Mouse (Mus musculus): Measurements from ENCODE around the gene Itpk1.

The Itpk1 gene

GRCm38 (mm10) chr12:102704457-102705198 lies at the start of gene Itpk1:
Gene Itpk1 (minus strand): TSS chr12:102704930.
- DNase-seq: peak; percentile 71

DNA sequence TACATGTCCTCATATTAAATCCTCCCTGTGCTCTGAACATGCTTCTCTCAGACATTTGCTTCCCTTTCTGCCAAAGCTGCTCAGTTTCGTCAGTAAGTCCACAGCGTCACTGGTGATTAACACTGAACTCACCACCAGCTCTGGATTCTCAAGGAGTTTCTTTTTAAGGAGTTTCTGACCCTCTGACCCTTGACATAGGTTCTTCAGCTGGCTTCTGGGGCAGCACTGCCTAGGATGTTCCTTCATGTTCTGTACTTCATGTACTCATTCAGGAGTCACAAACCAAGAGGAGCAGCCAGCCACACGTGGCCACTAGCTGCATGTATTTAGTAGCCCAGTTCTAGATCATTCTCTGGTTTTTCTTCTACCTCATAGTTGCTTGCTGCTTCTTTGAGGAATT lies 43.5 kb upstream of the Itpk1 start:
- no peak for DNase-seq

- peak; percentile 34 for DNase-seq
These were observed 40.1 kb upstream of the Itpk1 start for GRCm38 (mm10) chr12:102744839-102745238.

DNA sequence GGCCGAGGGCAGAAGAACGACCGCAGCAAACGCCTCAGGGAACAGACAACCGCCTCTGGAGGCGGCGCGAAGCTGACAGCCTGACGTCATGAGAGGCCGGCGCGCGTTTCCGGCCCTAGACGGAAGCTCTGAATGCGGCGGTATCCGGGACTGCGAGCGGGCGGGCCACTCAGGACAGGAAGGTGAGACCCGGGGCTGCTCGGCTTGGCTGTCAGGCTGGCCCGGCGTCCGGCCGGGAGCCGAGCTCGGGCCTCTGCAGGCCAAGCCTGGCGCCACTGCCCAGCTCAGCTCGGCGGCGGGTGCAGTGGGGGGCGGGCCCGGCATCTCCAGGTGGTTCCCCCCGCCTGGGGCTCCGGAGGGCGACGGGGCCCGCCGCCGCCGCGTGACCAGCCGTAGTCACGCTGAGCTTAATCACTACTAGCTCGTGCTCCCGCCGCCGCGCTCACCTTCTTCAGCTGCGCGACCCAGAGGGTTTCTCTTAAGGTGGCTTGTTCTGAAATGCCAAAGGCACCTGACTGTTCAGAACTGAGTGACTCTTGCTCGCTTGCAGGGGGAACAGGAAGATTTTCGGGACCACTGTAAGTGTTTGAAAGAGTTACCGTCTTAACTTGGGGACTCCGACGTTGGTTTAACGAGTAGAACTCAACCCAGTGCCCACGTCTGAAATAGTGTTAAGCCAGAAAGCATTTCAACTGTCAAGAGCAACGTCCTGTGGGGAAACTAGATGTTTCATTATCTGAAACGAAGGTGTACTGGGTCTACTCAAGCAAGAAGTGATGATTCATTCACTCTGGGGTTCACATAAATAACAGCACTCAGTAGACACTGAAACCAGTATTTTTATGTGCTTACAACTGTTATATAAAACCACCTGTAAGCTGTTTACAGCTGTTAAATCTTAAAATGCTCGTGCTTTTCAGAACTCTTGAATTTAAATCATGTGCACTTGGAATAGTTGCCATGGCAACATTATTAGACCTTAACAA lies 39.2 kb upstream of the Itpk1 start, which contains the start of the genes Moap1 and Tmem251:
Moap1 (minus strand) TSS at position 73 of the 986 bp plus-strand sequence.
Tmem251 (plus strand) TSS at position 174 of the 986 bp plus-strand sequence.
- DNase-seq: peak; percentile 88

- no peak for DNase-seq
These were observed 38.4 kb upstream of the Itpk1 start for GRCm38 (mm10) chr12:102743036-102743588.

DNA sequence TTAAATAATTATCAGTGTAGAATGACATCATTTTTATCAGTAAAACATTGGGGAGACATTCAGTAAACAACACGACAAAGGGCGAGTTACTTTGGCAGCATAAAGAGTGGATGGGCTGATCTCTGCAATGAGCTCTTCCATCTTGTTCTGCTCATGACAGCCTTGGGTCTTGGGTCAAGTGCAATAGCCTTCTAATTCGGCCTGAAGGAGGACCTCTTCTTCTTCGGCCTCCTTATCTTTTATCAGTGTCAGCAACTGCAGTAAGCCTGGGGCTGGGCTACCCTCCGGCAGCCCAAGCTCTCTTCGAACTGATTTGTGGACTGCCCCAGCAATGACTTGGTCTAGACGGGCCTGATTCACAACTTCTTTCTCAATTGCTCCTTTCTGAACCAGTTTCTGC lies 37.3 kb upstream of the Itpk1 start:
- DNase-seq: no peak

DNA sequence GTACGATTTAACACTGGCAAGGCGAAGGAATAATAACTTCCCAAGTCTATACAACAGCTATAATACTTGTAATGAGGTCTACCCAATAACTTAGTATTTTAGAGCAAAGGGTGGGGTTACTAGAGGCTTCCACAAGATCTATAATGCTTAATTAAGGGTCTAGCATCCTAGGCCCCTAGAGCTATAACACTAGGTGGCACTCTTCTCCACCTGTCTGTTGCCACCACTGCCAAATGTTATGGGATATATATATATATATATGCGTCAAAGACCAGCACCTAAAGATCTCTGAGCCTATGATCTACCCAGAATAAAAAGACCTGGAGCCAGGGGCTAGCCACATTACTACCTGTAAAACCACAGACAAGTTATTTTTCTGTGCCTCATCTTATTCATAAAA lies 35.6 kb upstream of the Itpk1 start:
- DNase-seq: peak; percentile 60

- no peak for DNase-seq
These were observed 34.4 kb upstream of the Itpk1 start for GRCm38 (mm10) chr12:102739096-102739495.

DNA sequence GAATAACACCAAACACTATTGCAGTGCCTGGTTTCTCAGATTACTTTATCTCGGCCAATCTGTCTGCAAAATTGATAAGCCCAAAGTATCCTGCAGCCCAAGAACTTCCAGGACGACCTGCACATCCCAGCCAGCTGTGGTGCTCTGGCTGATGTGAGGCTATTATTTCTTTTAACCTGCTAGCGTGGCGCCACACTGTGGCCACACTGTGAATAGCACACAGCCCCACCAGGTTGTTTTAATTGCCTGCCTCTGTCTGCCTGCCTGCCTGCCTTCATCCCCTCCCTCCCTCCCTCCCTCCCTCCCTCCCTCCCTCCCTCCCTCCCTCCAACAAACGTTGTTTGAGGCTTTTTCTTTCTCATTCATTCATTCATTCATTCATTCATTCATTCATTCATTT lies 28.7 kb upstream of the Itpk1 start:
- no peak for DNase-seq

DNA sequence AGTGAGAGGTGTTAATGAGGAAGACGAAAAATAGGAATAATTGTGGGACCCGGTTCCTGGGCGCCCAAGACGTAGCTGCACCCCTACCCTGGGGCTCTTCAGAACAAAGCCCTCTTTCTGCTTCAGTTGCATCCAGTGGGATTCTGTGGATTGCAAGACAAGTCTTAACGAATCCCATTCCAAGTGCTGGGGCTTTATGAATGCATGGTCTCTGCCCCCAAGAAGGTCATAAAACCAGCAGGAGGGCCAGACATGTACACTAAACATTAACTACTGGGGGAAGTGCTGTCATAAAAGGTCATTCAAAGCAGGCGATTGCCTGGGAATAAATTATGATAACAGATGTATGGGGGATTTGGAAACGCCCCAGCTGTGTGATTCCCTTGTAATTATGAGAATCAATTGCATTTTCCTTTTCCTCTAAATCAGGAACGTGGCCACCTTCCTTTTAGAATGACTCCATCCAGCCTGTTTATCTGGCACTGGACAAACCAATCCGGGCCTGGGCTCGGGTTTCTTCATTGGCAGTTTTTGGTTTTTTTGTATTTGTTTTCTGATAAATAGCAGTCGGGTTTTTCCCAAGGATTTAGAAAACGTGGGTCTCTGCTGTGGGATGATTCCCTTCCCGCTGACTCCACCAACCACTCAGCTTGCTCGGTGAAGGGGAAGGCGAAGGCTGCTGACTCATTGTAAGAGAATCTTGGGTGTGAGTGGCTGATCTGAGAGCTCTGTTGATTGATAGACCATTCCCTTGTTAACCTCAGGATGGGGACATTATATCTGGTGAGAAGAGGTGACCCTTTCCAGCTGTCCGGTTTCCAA lies 26.3 kb upstream of the Itpk1 start:
- DNase-seq: no peak

DNA sequence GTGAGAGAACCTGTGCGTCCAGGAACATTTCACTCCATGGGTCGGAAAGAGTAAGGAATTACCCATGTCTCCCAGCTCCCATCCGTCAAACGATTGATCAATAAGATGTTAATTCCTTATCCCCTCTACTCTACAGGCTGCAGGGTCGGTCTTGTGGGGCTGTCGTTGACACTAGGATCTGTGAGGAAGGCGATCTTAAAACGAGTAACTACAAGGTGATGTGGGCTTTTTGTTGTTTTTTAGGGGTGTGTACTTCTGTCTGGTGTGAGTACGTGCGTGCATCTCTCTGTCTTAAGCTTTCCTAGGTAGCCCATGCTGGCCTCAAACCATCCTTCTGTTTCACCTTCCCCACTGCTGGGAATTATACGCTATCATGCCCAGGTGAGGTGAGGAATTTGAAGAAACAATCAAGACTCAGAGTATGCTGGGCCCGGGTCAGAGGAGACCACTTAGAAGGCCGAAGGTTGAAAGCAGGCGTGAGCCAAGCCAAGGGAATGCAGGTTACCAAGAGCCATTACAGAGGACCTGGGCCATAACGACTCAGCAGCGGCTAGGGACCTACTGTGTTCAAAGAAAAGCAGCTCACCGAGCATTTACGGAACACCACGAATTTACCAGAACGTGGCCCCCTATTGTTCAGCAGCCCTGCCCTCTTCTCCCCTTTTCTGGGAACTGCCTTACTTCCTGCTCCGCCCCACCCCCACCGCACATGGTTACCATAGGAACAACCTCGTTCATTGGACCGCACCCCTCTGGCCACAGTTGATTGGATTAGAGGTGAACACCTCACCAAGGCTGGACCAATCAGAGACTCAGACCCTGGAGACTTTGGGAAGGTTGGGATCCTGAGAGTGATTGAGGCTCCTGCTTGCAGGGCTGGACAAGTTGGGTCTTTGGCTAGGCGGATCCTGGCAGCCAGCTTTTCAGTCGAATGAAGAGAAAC lies 25.4 kb upstream of the Itpk1 start:
- peak; percentile 83 for DNase-seq

DNA sequence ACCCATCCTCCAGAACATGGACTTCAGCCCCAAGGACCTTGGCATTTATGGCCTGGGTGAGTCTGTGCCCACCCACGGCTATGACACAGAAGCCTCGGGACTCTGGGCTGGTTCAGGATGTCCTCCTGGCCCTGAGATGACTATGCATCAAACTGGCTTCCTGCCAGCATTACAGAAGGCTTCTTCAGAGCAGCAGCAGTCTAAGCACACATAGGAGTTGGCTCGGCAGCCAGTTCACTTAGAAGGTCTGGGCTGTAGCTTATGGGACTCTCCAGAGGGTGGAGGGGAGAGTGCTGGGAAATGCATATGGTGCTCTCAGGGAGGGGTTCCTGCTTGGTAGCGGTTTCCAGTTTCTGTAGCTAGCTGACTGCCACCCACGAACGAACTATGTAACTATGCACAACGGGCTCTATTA lies 21.0 kb upstream of the Itpk1 start:
- peak; percentile 34 for DNase-seq

- no peak for DNase-seq
These were observed 20.4 kb upstream of the Itpk1 start for GRCm38 (mm10) chr12:102725146-102725545.

DNA sequence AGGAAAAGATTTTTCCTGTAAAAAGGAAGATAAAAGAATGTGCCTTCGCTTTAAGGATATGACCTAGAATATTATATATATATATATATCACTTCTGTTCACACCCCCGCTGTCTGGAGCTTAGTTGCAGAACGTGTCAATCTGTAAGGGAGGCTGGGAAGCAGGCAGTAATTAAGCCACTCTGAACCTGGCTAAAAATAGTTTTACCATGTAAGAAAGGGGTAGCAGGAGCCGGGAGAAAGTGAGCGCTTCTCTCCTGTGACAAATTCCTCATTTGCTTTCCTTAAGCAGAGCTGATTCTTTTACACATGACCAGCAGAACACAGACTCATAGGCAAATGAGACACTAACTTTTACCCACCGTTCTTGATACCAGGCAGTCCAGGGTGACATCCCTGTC lies 19.1 kb upstream of the Itpk1 start:
- DNase-seq: no peak

- no peak for DNase-seq
These were observed 18.2 kb upstream of the Itpk1 start for GRCm38 (mm10) chr12:102722966-102723365.

GRCm38 (mm10) chr12:102722451-102722850 lies 17.7 kb upstream of the Itpk1 start:
- DNase-seq: no peak

- DNase-seq: peak; percentile 70
These were observed 15.0 kb upstream of the Itpk1 start for GRCm38 (mm10) chr12:102719552-102720315.

DNA sequence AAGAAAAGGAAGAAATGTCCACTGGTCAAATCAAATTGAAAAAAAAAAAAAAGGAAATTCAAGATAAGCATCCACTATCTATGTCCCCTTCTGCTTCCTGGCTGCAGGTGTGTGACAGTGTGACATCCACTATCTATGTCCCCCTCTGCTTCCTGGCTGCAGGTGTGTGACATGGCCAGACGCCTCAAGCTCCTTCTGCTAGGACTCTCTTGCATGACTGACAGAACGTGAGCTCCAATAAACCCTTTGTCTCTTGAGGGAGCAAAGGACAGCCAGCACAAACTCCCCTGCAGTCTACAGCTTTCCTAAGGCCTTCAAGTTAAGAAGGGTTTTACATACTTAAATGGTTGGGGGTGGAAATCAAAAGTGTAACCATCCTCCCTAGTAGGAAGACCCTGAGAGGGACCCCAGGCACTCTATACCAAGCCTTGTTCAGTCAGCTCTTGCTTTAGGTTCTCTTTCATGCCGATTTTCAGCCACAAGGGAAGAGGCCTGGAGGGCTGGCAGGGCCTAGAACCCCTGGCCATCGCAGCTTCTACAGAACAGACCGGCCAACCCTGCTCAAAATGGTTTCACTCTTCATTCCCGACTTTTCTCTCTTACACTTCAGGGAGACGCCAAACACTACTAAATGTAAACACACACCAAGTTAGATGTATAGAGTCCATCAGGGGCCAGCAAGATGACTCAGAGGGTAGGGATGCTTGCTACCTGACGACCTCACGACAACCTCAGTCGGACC lies 10.1 kb upstream of the Itpk1 start:
- no peak for DNase-seq

- DNase-seq: no peak
These were observed 9.4 kb upstream of the Itpk1 start for GRCm38 (mm10) chr12:102714116-102714515.

Data from cerebellum, adult 9-10 months (tissue).